Mouse (Mus musculus) embryonic facial prominence, embryonic 14.5 days (tissue): ENCODE results near the gene Gm20518. TPM values are rescaled to one million over a fixed set of nuclear protein-coding genes. Genes with fewer than 3 reads are reported as not detected.

Source experiments
- ATAC-seq: fragments of 200-750 bp; cut with Nextera tagmentation; 2 replicates; pipeline ENCODE4 v1.8.0; 2017; ENCODE audit warnings: low read depth, moderate number of reproducible peaks, moderate TSS enrichment
- DNase-seq: peaks from one replicate; pipeline ENCODE4 v3.0.0-alpha.2; 2015; ENCODE audit warnings: low spot score
- H3K27ac ChIP-seq: fragments of 300-500 bp; sonication (generic); replicated peaks from 2 replicates; pipeline ENCODE4 v1.5.1; 2014; ENCODE audit warnings: low read depth, mild to moderate bottlenecking, low read length, moderate library complexity
- H3K27me3 ChIP-seq: fragments of 300-500 bp; sonication (generic); replicated peaks from 2 replicates; pipeline ENCODE4 v1.6.1; 2014; ENCODE audit warnings: low read length; ENCODE audit not compliant: control insufficient read depth, insufficient read depth
- H3K36me3 ChIP-seq: fragments of 300-500 bp; sonication (generic); 2 replicates; pipeline ENCODE4 v1.6.1; 2014; ENCODE audit warnings: low read length, mixed read lengths; ENCODE audit not compliant: control insufficient read depth, insufficient read depth
- H3K4me1 ChIP-seq: fragments of 300-500 bp; sonication (generic); 2 replicates; pipeline ENCODE4 v1.6.1; 2014; ENCODE audit warnings: antibody characterized with exemption, low read length; ENCODE audit not compliant: control insufficient read depth, insufficient read depth
- H3K4me2 ChIP-seq: fragments of 300-500 bp; sonication (generic); 2 replicates; pipeline ENCODE4 v1.6.1; 2014; ENCODE audit warnings: low read depth, mild to moderate bottlenecking, low read length, moderate library complexity, mixed read lengths
- H3K4me3 ChIP-seq: fragments of 300-500 bp; sonication (generic); 2 replicates; pipeline ENCODE4 v1.5.1; 2014; ENCODE audit warnings: low read depth, mild to moderate bottlenecking, low read length
- H3K9ac ChIP-seq: fragments of 300-500 bp; sonication (generic); 2 replicates; pipeline ENCODE4 v1.6.1; 2014; ENCODE audit warnings: low read depth, mild to moderate bottlenecking, low read length, moderate library complexity, mixed read lengths
- H3K9me3 ChIP-seq: fragments of 300-500 bp; sonication (generic); 2 replicates; pipeline ENCODE4 v1.6.1; 2016; ENCODE audit warnings: low read length; ENCODE audit not compliant: control insufficient read depth
- WGBS: fragments of 180-500 bp; shearing (Covaris S2); extraction: QIAGEN DNeasy Blood & Tissue Kit; methylation state at CpG from one replicate; pipeline ENCODE4 v1.1.7; 2014; 5-methylcytosine and 5-hydroxymethylcytosine counted together
- polyA plus RNA-seq: library from polyadenylated mRNA; unstranded; fragments of >200 nt; fragmentation: Nextera tagmentation; extraction: Ambion mirVana; gene quantifications from 2 replicates; pipeline ENCODE4 v1.2.1, GENCODE M21; 2014

Gm20518 gene
- polyA plus RNA-seq, 1 experiment from 2014 or later, result 0.19 TPM

DNA sequence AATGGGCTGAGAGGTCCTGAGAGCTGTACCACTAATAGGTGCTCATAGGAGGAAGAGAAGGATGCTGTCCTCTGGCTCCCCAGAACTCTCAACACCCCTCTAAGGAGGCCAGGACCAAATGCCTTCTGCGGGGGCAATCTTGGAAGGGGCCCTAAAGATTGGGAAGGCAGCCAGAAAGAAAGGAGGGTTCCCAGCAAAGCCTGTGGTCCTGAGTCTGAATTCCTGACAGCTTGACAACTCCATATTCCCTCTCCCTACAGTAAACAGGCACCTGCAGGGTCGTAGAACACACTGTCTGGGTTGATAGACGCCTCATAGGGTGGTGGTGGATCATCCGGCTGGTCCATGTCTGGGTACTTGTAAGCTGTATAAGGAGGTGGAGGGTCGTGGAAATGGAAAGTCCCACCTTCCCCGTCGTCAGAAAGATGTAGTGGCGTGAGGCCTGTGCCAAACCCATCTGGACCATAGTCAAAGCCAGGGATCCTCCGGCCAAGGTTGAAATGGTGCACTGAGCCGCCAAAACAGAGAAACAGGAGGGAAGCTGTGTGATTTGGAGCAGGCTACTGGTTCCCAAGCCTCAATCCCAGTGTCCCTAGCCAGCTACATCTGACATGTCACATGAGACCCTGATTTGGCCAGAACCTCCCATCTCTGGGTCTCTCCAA is 47.6 kb downstream of the Gm20518 start:
- Histone ChIP-seq H3K9me3 (no peaks in the 10 kb centered on the region), H3K27ac (no peak overlapping the region), H3K9ac (no peak overlapping the region), H3K4me1 (no peaks in the 10 kb centered on the region), H3K36me3 (peaks cover 85% of the 10 kb centered on the region), H3K4me2 (no peak overlapping the region), H3K4me3 (no peak overlapping the region), H3K27me3 (no peaks in the 10 kb centered on the region)
- DNase-seq, result no peak
- WGBS, result 92% methylated on average over 10 of the region's 10 CpGs
- no peak for ATAC-seq

DNA sequence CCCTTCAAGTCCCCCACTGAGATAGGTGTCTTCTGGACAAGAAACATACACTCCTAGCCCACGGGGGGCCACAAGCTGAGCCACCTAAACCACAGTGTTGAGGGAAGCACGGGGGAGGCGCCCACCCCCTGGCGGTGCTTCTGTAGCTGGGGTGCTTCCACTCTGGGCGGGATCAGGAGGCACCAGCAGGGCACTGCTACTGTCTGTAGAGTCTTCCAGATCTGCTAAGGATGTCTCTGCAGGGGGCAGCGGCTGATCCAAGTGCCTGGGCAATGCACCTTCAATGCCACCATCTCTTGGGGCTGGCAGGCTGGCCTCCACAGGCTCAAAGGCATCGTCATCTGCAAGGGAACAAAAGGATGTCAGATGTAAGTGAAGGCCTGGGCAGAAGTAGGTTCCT is 49.0 kb downstream of the Gm20518 start:
- 91% methylated on average over 7 of the region's 7 CpGs for WGBS

GRCm38 (mm10) chr16:17839976-17840375 is 51.5 kb downstream of the Gm20518 start:
- no peak overlapping the region for H3K27ac ChIP-seq
- DNase-seq, result no peak
- peaks cover 47% of the 10 kb centered on the region for H3K36me3 ChIP-seq
- no peaks in the 10 kb centered on the region for H3K4me1 ChIP-seq
- peaks cover 16% of the 10 kb centered on the region for H3K27me3 ChIP-seq
- no peak overlapping the region for H3K9ac ChIP-seq
- WGBS, result 84% methylated on average over 4 of the region's 4 CpGs
- H3K4me2 ChIP-seq, result no peak overlapping the region
- H3K4me3 ChIP-seq, result no peak overlapping the region
- no peak for ATAC-seq
- no peaks in the 10 kb centered on the region for H3K9me3 ChIP-seq

More for the DNA sequence above, 49.0 kb downstream of the Gm20518 start:
- no peak overlapping the region for H3K27ac ChIP-seq
- H3K4me3 ChIP-seq, result no peak overlapping the region
- no peak overlapping the region for H3K4me2 ChIP-seq
- no peaks in the 10 kb centered on the region for H3K9me3 ChIP-seq
- ATAC-seq (no peak), DNase-seq (no peak)
- H3K9ac ChIP-seq, result no peak overlapping the region
- no peaks in the 10 kb centered on the region for H3K27me3 ChIP-seq
- H3K4me1 ChIP-seq, result no peaks in the 10 kb centered on the region
- peaks cover 71% of the 10 kb centered on the region for H3K36me3 ChIP-seq

DNA sequence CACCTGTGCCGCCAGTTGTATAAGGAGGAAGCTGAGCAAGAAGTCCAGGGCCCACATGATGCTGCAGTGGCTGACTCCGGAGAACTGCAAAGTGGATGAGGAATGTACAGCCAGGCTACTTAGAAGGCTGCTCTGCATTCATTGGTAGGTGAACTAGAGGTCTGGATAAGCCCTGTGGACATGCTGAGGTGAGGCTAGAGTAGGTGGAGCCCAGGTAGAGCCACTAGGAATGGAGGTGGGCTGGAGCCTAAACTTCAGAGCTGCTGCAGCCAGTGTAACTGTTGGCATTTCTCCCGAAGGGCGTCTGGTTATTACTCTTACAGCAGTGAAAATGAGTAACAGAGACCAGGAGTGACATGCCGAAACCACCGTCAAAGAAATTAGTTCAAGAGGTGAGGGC is 53.4 kb downstream of the Gm20518 start, which contains the start of gene Car15:
TSS of gene Car15 (minus strand) at position 314 of the 400 bp plus-strand sequence.
- Histone ChIP-seq H3K27ac (no peak within 1 kb of the TSS), H3K9me3 (no peaks in the 10 kb centered on the region), H3K4me2 (no peak within 1 kb of the TSS), H3K36me3 (peaks cover 28% of the 10 kb centered on the region), H3K4me1 (peaks cover 4% of the 10 kb centered on the region; the same call in 1 of the 2 replicates), H3K27me3 (peaks cover 33% of the 10 kb centered on the region), H3K9ac (no peak within 1 kb of the TSS), H3K4me3 (no peak within 1 kb of the TSS)
- 75% methylated on average over 6 of the region's 6 CpGs for WGBS
- DNase-seq, result no peak
- no peak for ATAC-seq

DNA sequence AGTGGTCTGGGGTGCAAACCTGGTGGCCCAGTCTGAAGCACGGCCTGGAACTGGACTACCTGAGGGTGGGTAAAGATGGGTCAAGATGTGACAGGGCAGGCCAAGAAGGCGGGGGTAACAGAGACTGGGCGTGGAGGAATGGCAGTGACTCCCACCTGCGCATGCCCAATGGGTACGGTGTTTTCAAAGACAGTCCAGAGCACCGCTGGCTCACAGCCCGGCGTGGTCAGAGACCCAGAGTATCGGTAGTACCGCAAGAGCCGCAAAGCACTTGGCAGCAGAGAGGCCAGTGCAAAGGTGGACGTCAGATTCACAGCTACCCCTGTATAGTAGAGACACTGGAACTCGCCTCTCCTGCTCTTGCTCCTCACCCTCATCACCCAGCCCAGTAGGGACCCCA is 56.0 kb downstream of the Gm20518 start:
- Histone ChIP-seq H3K27me3 (peaks cover 59% of the 10 kb centered on the region), H3K4me1 (peaks cover 4% of the 10 kb centered on the region; the same call in 1 of the 2 replicates), H3K27ac (no peak overlapping the region), H3K36me3 (0 out of 2 replicates have a peak, but pooled peaks cover 2% of the 10 kb centered on the region), H3K9ac (no peak overlapping the region), H3K4me3 (no peak overlapping the region), H3K4me2 (no peak overlapping the region), H3K9me3 (no peaks in the 10 kb centered on the region)
- 54% methylated on average over 13 of the region's 13 CpGs for WGBS
- ATAC-seq, result no peak
- DNase-seq, result no peak

GRCm38 (mm10) chr16:17834543-17834942 is 56.9 kb downstream of the Gm20518 start:
- H3K27me3 ChIP-seq, result peaks cover 60% of the 10 kb centered on the region
- H3K4me3 ChIP-seq, result peak overlapping the region; percentile 59
- peak overlapping the region; percentile 99 for H3K4me2 ChIP-seq
- H3K9me3 ChIP-seq, result no peaks in the 10 kb centered on the region
- 48% methylated on average over 7 of the region's 7 CpGs for WGBS
- DNase-seq (no peak), ATAC-seq (no peak)
- no peaks in the 10 kb centered on the region for H3K36me3 ChIP-seq
- H3K27ac ChIP-seq, result no peak overlapping the region
- H3K9ac ChIP-seq, result 0 out of 2 replicates have a peak overlapping the region, but pooled peaks have one; percentile 71
- H3K4me1 ChIP-seq, result peaks cover 4% of the 10 kb centered on the region; the same call in 1 of the 2 replicates

DNA sequence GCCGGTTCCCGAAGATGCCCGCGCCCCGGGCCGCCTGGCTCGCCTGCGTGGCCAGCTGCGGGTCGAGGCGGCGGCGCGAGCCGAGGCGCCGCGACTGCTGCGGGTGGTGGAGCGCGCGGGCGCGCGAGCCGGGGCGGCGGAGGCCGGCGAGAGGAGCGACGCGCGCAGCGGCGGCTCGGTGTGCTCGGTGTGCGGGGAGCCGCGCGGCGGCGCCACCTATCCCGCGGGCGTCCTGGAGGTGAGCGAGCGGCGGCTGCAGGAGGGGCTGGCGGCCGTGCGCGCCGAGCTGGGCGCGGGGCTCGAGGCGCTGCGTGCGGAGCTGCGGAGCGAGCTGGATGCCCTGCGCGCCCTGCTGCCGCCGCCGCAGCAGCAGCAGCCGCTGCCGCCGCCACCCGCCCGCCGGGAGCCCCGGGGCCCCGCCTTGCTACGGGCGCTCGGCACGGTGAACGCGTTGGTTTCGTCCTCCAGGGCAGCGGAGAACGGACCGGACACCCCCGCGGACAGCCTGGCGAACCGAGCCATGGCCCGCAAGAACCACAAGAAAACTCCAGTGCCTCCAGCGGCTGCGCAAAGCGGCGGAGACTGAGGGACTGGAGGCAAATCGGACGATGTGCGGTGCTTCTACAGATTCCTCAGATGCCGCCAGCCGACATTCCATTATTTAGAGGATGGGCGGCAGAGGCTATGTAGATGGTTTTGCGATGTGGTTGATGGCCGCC is 57.6 kb downstream of the Gm20518 start:
- Histone ChIP-seq H3K4me1 (peaks cover 4% of the 10 kb centered on the region; the same call in 1 of the 2 replicates), H3K4me3 (peak overlapping the region; percentile 59), H3K36me3 (no peaks in the 10 kb centered on the region), H3K9ac (peak overlapping the region; percentile 71), H3K27ac (no peak overlapping the region; the same call in 1 of the 2 replicates), H3K4me2 (peak overlapping the region; percentile 99), H3K9me3 (no peaks in the 10 kb centered on the region), H3K27me3 (peaks cover 60% of the 10 kb centered on the region)
- 0% methylated on average over 24 of the region's 103 CpGs for WGBS
- ATAC-seq (peak; percentile 58), DNase-seq (peak; percentile 50)

DNA sequence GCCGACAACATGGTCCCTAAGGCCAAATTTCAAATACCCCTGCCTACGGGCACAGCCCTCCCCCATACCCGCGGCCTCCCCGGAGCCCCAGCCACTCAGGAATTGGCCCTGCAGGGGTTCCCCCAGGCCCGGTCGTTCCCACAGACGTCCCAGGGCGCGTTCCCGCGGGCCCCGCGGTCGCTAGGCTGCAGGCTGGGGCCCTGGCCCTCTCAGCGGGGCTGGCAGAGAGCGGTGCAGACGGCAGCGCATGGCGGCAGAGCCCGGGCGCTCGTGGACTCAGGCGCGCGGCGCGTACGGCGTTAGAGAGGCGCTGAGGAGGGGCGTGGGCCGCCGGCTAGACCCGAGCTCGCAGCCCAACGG is 58.2 kb downstream of the Gm20518 start:
- Histone ChIP-seq H3K36me3 (no peaks in the 10 kb centered on the region), H3K4me2 (peak overlapping the region; percentile 99), H3K4me1 (peaks cover 4% of the 10 kb centered on the region; the same call in 1 of the 2 replicates), H3K27me3 (peaks cover 60% of the 10 kb centered on the region), H3K27ac (no peak overlapping the region; the same call in 1 of the 2 replicates), H3K4me3 (peak overlapping the region; percentile 59), H3K9me3 (no peaks in the 10 kb centered on the region), H3K9ac (peak overlapping the region; percentile 71)
- 0% methylated on average over 28 of the region's 37 CpGs for WGBS
- ATAC-seq (peak; percentile 66), DNase-seq (peak; percentile 47)
